Mouse (Mus musculus) CD8-positive naive resting alpha-beta T cell, adult 2 months (primary cell): ENCODE measurements around the gene Qsox1.

Experiments used
- DNase-seq, 2 experiments: peaks; one replicate each; pipeline ENCODE4 v3.0.0; 2022; ENCODE audit warnings: low read depth in 2 of 2, low spot score in 2 of 2

The Qsox1 gene

DNA sequence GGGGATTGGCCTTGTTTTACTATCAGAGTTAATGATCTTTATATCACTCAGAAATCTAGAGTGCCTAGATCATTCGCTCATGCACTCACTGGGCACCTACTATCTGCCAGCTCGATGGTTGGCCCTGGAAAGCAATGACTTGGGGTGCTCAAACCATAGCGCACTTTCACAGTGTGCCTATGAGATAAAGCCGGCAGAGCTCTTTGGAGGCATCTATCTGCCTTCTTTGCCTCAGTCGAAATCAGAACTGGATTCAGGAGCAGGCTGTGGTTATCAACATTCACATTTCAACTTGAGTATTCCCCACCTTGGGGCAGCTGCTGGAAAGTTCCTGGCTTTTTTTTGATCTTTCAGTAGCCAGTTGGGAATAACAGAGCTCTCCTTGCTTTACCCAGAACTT lies 64.8 kb downstream of the Qsox1 start:
- no peak for DNase-seq

DNA sequence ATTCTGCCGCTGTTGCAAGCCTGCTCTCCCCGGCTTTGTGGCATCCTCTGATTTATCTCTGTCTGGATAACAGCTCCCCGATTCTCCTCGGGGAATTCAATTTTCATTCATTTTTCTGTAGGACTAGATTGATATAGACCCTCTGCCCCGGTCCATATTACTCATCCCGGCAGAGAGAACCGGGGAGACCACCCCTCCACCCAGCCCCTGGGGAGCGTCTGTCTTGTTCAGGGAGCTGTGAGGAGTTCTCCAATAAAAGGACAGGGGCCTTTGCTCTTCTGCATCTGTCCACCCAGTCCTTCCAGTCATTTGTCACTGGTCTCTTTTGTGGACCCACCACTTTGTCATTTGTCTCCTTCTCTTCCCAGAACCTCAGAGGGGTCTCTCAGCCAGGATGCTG lies 65.7 kb downstream of the Qsox1 start:
- no peak for DNase-seq

- no peak for DNase-seq
These were observed 70.0 kb downstream of the Qsox1 start for GRCm38 (mm10) chr1:155742411-155743363.

GRCm38 (mm10) chr1:155741988-155742387 lies 70.7 kb downstream of the Qsox1 start:
- DNase-seq, result no peak

DNA sequence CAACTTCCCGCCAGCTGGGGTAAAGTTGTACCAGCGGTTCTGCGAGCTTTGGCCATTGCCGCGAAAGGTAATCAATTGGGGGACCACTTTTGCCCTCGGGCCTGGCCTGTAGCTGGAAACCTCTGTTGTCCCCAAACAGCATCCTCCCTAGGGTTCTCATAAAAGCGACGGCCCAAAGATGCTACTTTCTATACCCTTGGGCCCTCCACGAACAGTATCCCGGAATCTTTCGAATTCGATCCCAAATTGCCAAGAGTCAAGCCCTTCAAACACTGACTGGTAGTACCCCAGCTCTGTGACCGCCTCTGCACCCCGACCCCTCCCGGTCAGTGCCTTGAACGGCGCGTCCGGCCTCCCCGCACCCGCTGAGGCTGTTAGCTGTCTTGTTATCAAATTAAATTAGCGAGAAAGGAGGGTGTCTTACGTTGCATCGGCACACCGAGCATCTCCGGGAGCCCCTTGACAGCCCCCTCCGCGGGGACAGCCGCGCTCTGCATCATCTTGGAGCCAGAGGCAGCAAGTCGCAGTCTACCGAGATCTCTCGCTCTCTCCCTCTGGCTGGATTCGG lies 71.2 kb downstream of the Qsox1 start:
- DNase-seq, result no peak

GRCm38 (mm10) chr1:155740622-155741377 lies 71.9 kb downstream of the Qsox1 start:
- no peak for DNase-seq

- no peak for DNase-seq
These were observed 74.8 kb downstream of the Qsox1 start for GRCm38 (mm10) chr1:155737809-155738383.

DNA sequence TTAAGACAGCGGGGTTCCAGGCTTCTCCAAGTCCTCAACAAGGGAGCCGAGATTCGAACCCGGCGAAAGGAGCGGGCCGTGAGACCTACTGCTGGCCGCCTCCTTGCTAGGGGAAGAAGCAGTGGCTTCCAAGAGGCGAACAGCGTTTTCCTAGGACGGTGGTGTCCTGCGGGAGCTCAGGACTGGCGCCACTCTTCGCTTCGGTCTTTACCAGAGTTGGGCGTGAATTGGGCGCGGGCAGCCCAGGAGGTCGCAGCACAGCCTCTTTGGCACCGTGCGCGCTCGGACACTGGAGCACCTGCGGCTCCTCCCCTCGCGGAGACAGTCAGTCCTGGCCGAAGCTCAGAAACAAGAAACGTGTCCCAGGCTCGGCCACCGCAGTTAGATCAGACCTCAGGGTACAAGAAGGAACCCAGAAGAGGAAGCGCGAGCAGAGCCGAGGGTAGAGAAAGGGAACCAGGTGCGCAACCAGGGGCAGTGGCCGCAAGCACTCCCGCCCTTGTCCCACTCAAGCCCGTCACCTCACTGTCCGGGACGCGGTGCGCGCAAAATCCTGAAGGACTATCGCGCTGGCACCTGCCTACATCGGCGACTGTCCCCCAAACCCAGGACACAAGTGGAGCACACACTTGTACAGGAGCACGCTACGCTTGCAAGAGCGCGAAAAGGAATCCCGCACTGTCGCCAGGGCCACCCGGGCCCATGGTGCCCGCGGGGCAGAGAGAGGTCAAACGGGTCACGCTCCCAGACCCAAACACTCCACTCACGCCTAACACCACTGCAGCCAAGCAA lies 75.5 kb downstream of the Qsox1 start:
- no peak for DNase-seq

GRCm38 (mm10) chr1:155736096-155736825 lies 76.4 kb downstream of the Qsox1 start:
- DNase-seq, result no peak

- no peak for DNase-seq
These were observed 81.5 kb downstream of the Qsox1 start for GRCm38 (mm10) chr1:155731156-155731555.

DNA sequence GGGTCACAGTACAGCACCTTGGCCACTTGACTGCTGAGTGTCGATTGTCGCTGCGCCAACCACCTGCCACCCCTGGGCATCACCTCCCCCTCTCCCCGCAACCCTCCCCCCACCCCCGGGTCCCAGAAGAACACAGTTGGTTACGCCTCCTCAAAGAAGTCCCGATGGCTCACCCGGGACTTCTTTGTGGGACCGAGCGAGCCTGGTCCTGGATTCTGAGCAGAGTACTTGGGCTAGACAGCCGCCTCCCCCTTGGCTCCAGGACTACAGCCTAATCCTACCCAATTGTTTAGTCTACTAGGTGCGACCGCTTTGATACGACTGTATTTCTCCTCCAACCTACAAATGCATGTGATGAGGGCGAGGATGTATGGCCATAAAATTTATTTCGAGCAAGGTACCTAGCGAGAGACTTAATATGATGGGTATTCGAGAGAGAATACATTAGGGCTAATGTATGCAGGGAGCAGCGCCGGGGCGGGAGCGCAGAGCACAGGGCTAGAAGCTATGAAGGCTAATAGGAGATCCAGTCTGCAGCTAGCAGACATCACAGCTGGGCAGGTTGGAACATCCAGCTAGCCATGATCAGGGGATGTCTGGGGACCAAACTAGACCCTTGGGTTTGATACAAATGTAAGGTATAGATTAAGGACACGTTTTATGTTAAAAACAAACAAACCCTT lies 83.4 kb downstream of the Qsox1 start:
- no peak for DNase-seq

DNA sequence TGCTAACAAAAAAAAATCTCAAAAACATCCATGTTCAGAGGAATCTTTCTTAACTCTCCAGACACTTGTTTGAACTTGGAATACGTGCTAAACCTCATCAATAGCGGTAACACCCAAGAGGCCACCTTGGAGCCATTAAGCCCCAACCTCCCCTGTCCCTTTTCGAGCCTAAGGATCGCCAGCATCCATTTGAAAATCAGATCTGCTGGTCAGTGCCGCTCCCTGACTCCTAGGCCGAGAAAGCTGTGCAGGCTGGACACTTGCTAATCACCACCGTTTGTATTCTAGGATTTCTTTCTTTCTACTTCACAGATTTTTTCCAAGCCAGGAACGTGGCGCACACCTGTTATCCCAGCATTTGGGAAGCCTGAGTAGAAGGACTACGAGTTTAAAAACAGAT lies 84.9 kb downstream of the Qsox1 start:
- DNase-seq, result no peak
